Mouse (Mus musculus) lung, embryonic 14.5 days (tissue): Measurements from ENCODE around the gene Adgrg6. TPM values are rescaled to one million over a fixed set of nuclear protein-coding genes. Genes with fewer than 3 reads are reported as not detected.

Experiments
- ATAC-seq: fragments of 200-750 bp; cut with Nextera tagmentation; 2 replicates; pipeline ENCODE4 v1.8.0; 2017; ENCODE audit warnings: mild to moderate bottlenecking, moderate TSS enrichment, moderate library complexity; ENCODE audit not compliant: insufficient read depth
- DNase-seq: peaks from one replicate; pipeline ENCODE4 v3.0.0-alpha.2; 2015
- H3K27ac ChIP-seq: fragments of 300-500 bp; sonication (generic); 2 replicates; pipeline ENCODE4 v1.5.1; 2014; ENCODE audit warnings: low read depth, mild to moderate bottlenecking, moderate library complexity
- H3K27me3 ChIP-seq: fragments of 300-500 bp; sonication (generic); 2 replicates; pipeline ENCODE4 v1.6.1; 2014; ENCODE audit warnings: low read length, control low read depth; ENCODE audit not compliant: insufficient read depth
- H3K36me3 ChIP-seq: fragments of 300-500 bp; sonication (generic); 2 replicates; pipeline ENCODE4 v1.6.1; 2014; ENCODE audit warnings: control low read depth; ENCODE audit not compliant: insufficient read depth
- H3K4me1 ChIP-seq: fragments of 300-500 bp; sonication (generic); 2 replicates; pipeline ENCODE4 v1.6.1; 2014; ENCODE audit warnings: antibody characterized with exemption, control low read depth; ENCODE audit not compliant: insufficient read depth
- H3K4me2 ChIP-seq: fragments of 300-500 bp; sonication (generic); 2 replicates; pipeline ENCODE4 v1.6.1; 2014; ENCODE audit warnings: mild to moderate bottlenecking
- H3K4me3 ChIP-seq: fragments of 300-500 bp; sonication (generic); 2 replicates; pipeline ENCODE4 v1.5.1; 2014; ENCODE audit warnings: low read depth, low read length
- H3K9ac ChIP-seq: fragments of 300-500 bp; sonication (generic); 2 replicates; pipeline ENCODE4 v1.6.1; 2014
- H3K9me3 ChIP-seq: fragments of 300-500 bp; sonication (generic); 2 replicates; pipeline ENCODE4 v1.6.1; 2016; ENCODE audit warnings: low read depth, low read length, control low read depth
- CTCF ChIP-seq: IDR thresholded peaks from 2 replicates; pipeline ENCODE4 v1.5.1; 2016; ENCODE audit warnings: antibody characterized with exemption, low read depth
- WGBS: fragments of 180-500 bp; shearing (Covaris S2); extraction: QIAGEN DNeasy Blood & Tissue Kit; methylation state at CpG from one replicate; pipeline ENCODE4 v1.1.7; 2014; 5-methylcytosine and 5-hydroxymethylcytosine counted together
- polyA plus RNA-seq: library from polyadenylated mRNA; unstranded; fragments of >200 nt; fragmentation: Nextera tagmentation; extraction: Ambion mirVana; gene quantifications from 2 replicates; pipeline ENCODE4 v1.2.1, GENCODE M21; 2014

The Adgrg6 gene
- polyA plus RNA-seq, 1 experiment from 2014 or later = 22.9 TPM

- Histone ChIP-seq H3K9me3 (no peaks in the 10 kb centered on the region), H3K4me3 (no peak overlapping the region), H3K27ac (no peak overlapping the region), H3K4me2 (no peak overlapping the region), H3K27me3 (no peaks in the 10 kb centered on the region), H3K9ac (no peak overlapping the region), H3K4me1 (no peaks in the 10 kb centered on the region), H3K36me3 (no peaks in the 10 kb centered on the region)
- TF ChIP-seq CTCF = no peak
- peak; percentile 85 for DNase-seq
- ATAC-seq = peak; percentile 92
Observed at GRCm38 (mm10) chr10:14495204-14495603, 50.3 kb downstream of the Adgrg6 start.

GRCm38 (mm10) chr10:14491838-14492237 lies 53.6 kb downstream of the Adgrg6 start:
- no peaks in the 10 kb centered on the region for H3K9me3 ChIP-seq
- 52% methylated on average over 4 of the region's 4 CpGs for WGBS
- no peak overlapping the region for H3K27ac ChIP-seq
- H3K4me2 ChIP-seq = no peak overlapping the region
- no peak for TF ChIP-seq CTCF
- no peak for ATAC-seq
- H3K4me1 ChIP-seq = no peaks in the 10 kb centered on the region
- no peaks in the 10 kb centered on the region for H3K27me3 ChIP-seq
- no peaks in the 10 kb centered on the region for H3K36me3 ChIP-seq
- H3K9ac ChIP-seq = no peak overlapping the region
- H3K4me3 ChIP-seq = no peak overlapping the region
- DNase-seq = peak; percentile 66

GRCm38 (mm10) chr10:14483257-14483656 lies 62.2 kb downstream of the Adgrg6 start:
- ATAC-seq = peak; percentile 58; the same call in 1 of the 2 replicates
- TF ChIP-seq CTCF = no peak
- WGBS = 21% methylated on average over 5 of the region's 5 CpGs

GRCm38 (mm10) chr10:14482483-14482882 lies 63.0 kb downstream of the Adgrg6 start:
- 38% methylated on average over 5 of the region's 5 CpGs for WGBS
- no peak for DNase-seq
- no peak overlapping the region for H3K27ac ChIP-seq
- no peaks in the 10 kb centered on the region for H3K9me3 ChIP-seq
- H3K4me3 ChIP-seq = no peak overlapping the region
- no peaks in the 10 kb centered on the region for H3K4me1 ChIP-seq
- ATAC-seq = no peak; the same call in 1 of the 2 replicates
- H3K27me3 ChIP-seq = no peaks in the 10 kb centered on the region
- no peaks in the 10 kb centered on the region for H3K36me3 ChIP-seq
- no peak for TF ChIP-seq CTCF
- no peak overlapping the region for H3K9ac ChIP-seq
- H3K4me2 ChIP-seq = no peak overlapping the region

More at GRCm38 (mm10) chr10:14483257-14483656, 62.2 kb downstream of the Adgrg6 start:
- Histone ChIP-seq H3K27ac (no peak overlapping the region), H3K9me3 (no peaks in the 10 kb centered on the region), H3K27me3 (no peaks in the 10 kb centered on the region), H3K4me1 (no peaks in the 10 kb centered on the region), H3K4me3 (no peak overlapping the region), H3K36me3 (no peaks in the 10 kb centered on the region), H3K9ac (no peak overlapping the region), H3K4me2 (no peak overlapping the region)
- peak; percentile 42 for DNase-seq

GRCm38 (mm10) chr10:14480928-14481327 lies 64.5 kb downstream of the Adgrg6 start:
- DNase-seq (no peak), ATAC-seq (no peak)
- H3K9ac ChIP-seq = no peak overlapping the region
- H3K4me2 ChIP-seq = no peak overlapping the region
- no peaks in the 10 kb centered on the region for H3K9me3 ChIP-seq
- no peaks in the 10 kb centered on the region for H3K4me1 ChIP-seq
- TF ChIP-seq CTCF = no peak
- WGBS = 61% methylated on average over 5 of the region's 5 CpGs
- H3K36me3 ChIP-seq = no peaks in the 10 kb centered on the region
- no peaks in the 10 kb centered on the region for H3K27me3 ChIP-seq
- H3K4me3 ChIP-seq = no peak overlapping the region
- H3K27ac ChIP-seq = no peak overlapping the region

- DNase-seq (no peak), ATAC-seq (no peak)
- no peaks in the 10 kb centered on the region for H3K27me3 ChIP-seq
- no peak overlapping the region for H3K4me3 ChIP-seq
- no peak overlapping the region for H3K4me2 ChIP-seq
- H3K9ac ChIP-seq = no peak overlapping the region
- no peaks in the 10 kb centered on the region for H3K36me3 ChIP-seq
- TF ChIP-seq CTCF = no peak
- peaks cover 4% of the 10 kb centered on the region; the same call in 1 of the 2 replicates for H3K4me1 ChIP-seq
- H3K27ac ChIP-seq = no peak overlapping the region
- no peaks in the 10 kb centered on the region for H3K9me3 ChIP-seq
- WGBS = 81% methylated on average over 1 of the region's 1 CpGs
Observed at GRCm38 (mm10) chr10:14476393-14476792, 69.1 kb downstream of the Adgrg6 start.

- 78% methylated on average over 2 of the region's 2 CpGs for WGBS
Observed at GRCm38 (mm10) chr10:14475641-14476040, 69.8 kb downstream of the Adgrg6 start.

More at GRCm38 (mm10) chr10:14475641-14476040, 69.8 kb downstream of the Adgrg6 start:
- Histone ChIP-seq H3K36me3 (no peaks in the 10 kb centered on the region), H3K4me1 (peaks cover 4% of the 10 kb centered on the region; the same call in 1 of the 2 replicates), H3K4me2 (no peak overlapping the region), H3K27me3 (no peaks in the 10 kb centered on the region), H3K9me3 (no peaks in the 10 kb centered on the region), H3K9ac (no peak overlapping the region), H3K27ac (peak overlapping the region; percentile 67; the same call in 1 of the 2 replicates), H3K4me3 (no peak overlapping the region)
- no peak for DNase-seq
- no peak for ATAC-seq
- TF ChIP-seq CTCF = no peak
